Mouse (Mus musculus) MEL (cell line): ENCODE measurements around the gene Ntn3. TPM values are rescaled to one million over a fixed set of nuclear protein-coding genes. Genes with fewer than 3 reads are reported as not detected.

ENCODE experiments used
- DNase-seq: peaks from one replicate; pipeline ENCODE4 v3.0.0; 2011; ENCODE audit warnings: low read depth, low spot score
- H3K27ac ChIP-seq: 2 replicates; pipeline ENCODE4 v1.5.1; 2012; ENCODE audit warnings: low read depth, mild to moderate bottlenecking, control low read depth, low read length, moderate library complexity; ENCODE audit not compliant: control insufficient read depth
- H3K27me3 ChIP-seq, 2 experiments: fragments of 150-350 bp in 1 of 2; sonication (generic) in 1 of 2; 2 replicates each; pipeline ENCODE4 v1.6.1; 2012; ENCODE audit warnings: low read length in 2 of 2, mild to moderate bottlenecking in 2 of 2, improper control_type of control experiment in 1 of 2, moderate library complexity in 1 of 2; ENCODE audit not compliant: insufficient read depth in 2 of 2, control insufficient read depth in 1 of 2
- H3K36me3 ChIP-seq, 2 experiments: 2 replicates each; pipeline ENCODE4 v1.6.1; 2012 to 2014; ENCODE audit warnings: low read length in 2 of 2, improper control_type of control experiment in 1 of 2, inconsistent platforms in 1 of 2, mild to moderate bottlenecking in 1 of 2; ENCODE audit not compliant: insufficient read depth in 2 of 2, control insufficient read depth in 1 of 2
- H3K4me1 ChIP-seq, 2 experiments: fragments of 150-350 bp in 1 of 2; sonication (generic) in 1 of 2; 2 replicates each; pipeline ENCODE4 v1.6.1; 2012; ENCODE audit warnings: low read length in 2 of 2, improper control_type of control experiment in 1 of 2, mild to moderate bottlenecking in 1 of 2; ENCODE audit not compliant: insufficient read depth in 2 of 2, control insufficient read depth in 1 of 2
- H3K4me3 ChIP-seq, 2 experiments: fragments of 150-350 bp in 1 of 2; sonication (generic) in 1 of 2; 2 replicates each; pipeline ENCODE4 v1.5.1; 2012; ENCODE audit warnings: low read depth in 2 of 2, low read length in 2 of 2, mild to moderate bottlenecking in 2 of 2, moderate library complexity in 2 of 2, control low read depth in 1 of 2, improper control_type of control experiment in 1 of 2; ENCODE audit not compliant: control insufficient read depth in 1 of 2, insufficient read depth in 1 of 2
- H3K79me2 ChIP-seq: 2 replicates; pipeline ENCODE4 v1.6.1; 2012; ENCODE audit warnings: mild to moderate bottlenecking, low read length, moderate library complexity; ENCODE audit not compliant: control insufficient read depth, poor library complexity, insufficient read depth
- H3K9ac ChIP-seq: 2 replicates; pipeline ENCODE4 v1.6.1; 2012; ENCODE audit warnings: low read depth, mild to moderate bottlenecking, control low read depth, low read length, moderate library complexity; ENCODE audit not compliant: control insufficient read depth, poor library complexity, severe bottlenecking
- H3K9me3 ChIP-seq: fragments of 150-350 bp; sonication (generic); replicated peaks from 2 replicates; pipeline ENCODE4 v1.6.1; 2012; ENCODE audit warnings: mild to moderate bottlenecking, low read length, improper control_type of control experiment, moderate library complexity; ENCODE audit not compliant: insufficient read depth
- CHD1 ChIP-seq: IDR thresholded peaks from 2 replicates; pipeline ENCODE4 v1.6.1; 2012; ENCODE audit warnings: low read depth, mild to moderate bottlenecking, inconsistent platforms, low read length, improper control_type of control experiment
- CTCF ChIP-seq, 3 experiments: IDR thresholded peaks in 2 of 3; conservative IDR thresholded peaks in 1 of 3; 2 replicates each; pipeline ENCODE4 v1.5.1; 2011 to 2012; ENCODE audit warnings: low read length in 3 of 3, low read depth in 2 of 3, mild to moderate bottlenecking in 2 of 3, improper control_type of control experiment in 1 of 3, inconsistent platforms in 1 of 3, mixed read lengths in 1 of 3, moderate library complexity in 1 of 3; ENCODE audit not compliant: control insufficient read depth in 1 of 3, insufficient read depth in 1 of 3, poor library complexity in 1 of 3, severe bottlenecking in 1 of 3
- EP300 ChIP-seq, 2 experiments: IDR thresholded peaks; 2 replicates each; pipeline ENCODE4 v1.6.1; 2011; ENCODE audit warnings: improper control_type of control experiment in 2 of 2, low read length in 2 of 2, low read depth in 1 of 2, mild to moderate bottlenecking in 1 of 2
- ETS1 ChIP-seq: IDR thresholded peaks from 2 replicates; pipeline ENCODE4 v1.6.1; 2012; ENCODE audit warnings: low read depth, mild to moderate bottlenecking, inconsistent platforms, low read length, improper control_type of control experiment, moderate library complexity
- GABPA ChIP-seq: IDR thresholded peaks from 2 replicates; pipeline ENCODE4 v1.6.1; 2012; ENCODE audit warnings: low read depth, mild to moderate bottlenecking, inconsistent platforms, low read length, improper control_type of control experiment, moderate library complexity
- GATA1 ChIP-seq: IDR thresholded peaks from 2 replicates; pipeline ENCODE4 v1.6.1; 2011; ENCODE audit warnings: low read depth, low read length, improper control_type of control experiment
- JUND ChIP-seq: IDR thresholded peaks from 2 replicates; pipeline ENCODE4 v1.6.1; 2011; ENCODE audit warnings: low read depth, mild to moderate bottlenecking, improper control_type of control experiment, low read length
- KAT2A ChIP-seq: conservative IDR thresholded peaks from 2 replicates; pipeline ENCODE4 v1.6.1; 2012; ENCODE audit warnings: low read depth, low read length, improper control_type of control experiment, inconsistent platforms
- MAFK ChIP-seq: IDR thresholded peaks from 2 replicates; pipeline ENCODE4 v1.6.1; 2011; ENCODE audit warnings: low read depth, mild to moderate bottlenecking, low read length, improper control_type of control experiment, borderline replicate concordance
- MAX ChIP-seq: IDR thresholded peaks from 2 replicates; pipeline ENCODE4 v1.6.1; 2011; ENCODE audit warnings: low read length, improper control_type of control experiment
- MAZ ChIP-seq: IDR thresholded peaks from 2 replicates; pipeline ENCODE4 v1.6.1; 2012; ENCODE audit warnings: low read depth, mild to moderate bottlenecking, inconsistent platforms, low read length, improper control_type of control experiment
- MEF2A ChIP-seq: IDR thresholded peaks from 2 replicates; pipeline ENCODE4 v1.6.1; 2014; ENCODE audit warnings: low read depth, mild to moderate bottlenecking, inconsistent platforms, low read length, improper control_type of control experiment; ENCODE audit not compliant: poor library complexity, insufficient replicate concordance, severe bottlenecking; ENCODE audit errors: extremely low read depth
- MXI1 ChIP-seq: IDR thresholded peaks from 2 replicates; pipeline ENCODE4 v1.6.1; 2011; ENCODE audit warnings: mild to moderate bottlenecking, low read depth, low read length, improper control_type of control experiment
- MYC ChIP-seq: IDR thresholded peaks from 2 replicates; pipeline ENCODE4 v1.6.1; 2011; ENCODE audit warnings: low read depth, mild to moderate bottlenecking, low read length, improper control_type of control experiment, moderate library complexity
- NRF1 ChIP-seq: IDR thresholded peaks from 2 replicates; pipeline ENCODE4 v1.6.1; 2014; ENCODE audit warnings: low read depth, mild to moderate bottlenecking, inconsistent platforms, low read length, improper control_type of control experiment, moderate library complexity; ENCODE audit not compliant: poor library complexity, insufficient read depth, severe bottlenecking
- POLR2A ChIP-seq, 2 experiments: IDR thresholded peaks; 2 replicates each; pipeline ENCODE4 v1.6.1; 2011 to 2012; ENCODE audit warnings: low read length in 2 of 2, mild to moderate bottlenecking in 2 of 2, control low read depth in 1 of 2, improper control_type of control experiment in 1 of 2, low read depth in 1 of 2, moderate library complexity in 1 of 2; ENCODE audit not compliant: control insufficient read depth in 1 of 2, insufficient read depth in 1 of 2, poor library complexity in 1 of 2
- POLR2AphosphoS5 ChIP-seq: IDR thresholded peaks from 2 replicates; pipeline ENCODE4 v1.6.1; 2012; ENCODE audit warnings: low read depth, borderline replicate concordance, mild to moderate bottlenecking, inconsistent platforms, low read length, moderate library complexity, mixed read lengths
- RAD21 ChIP-seq: IDR thresholded peaks from 2 replicates; pipeline ENCODE4 v1.6.1; 2011; ENCODE audit warnings: mild to moderate bottlenecking, low read depth, low read length, improper control_type of control experiment
- RCOR1 ChIP-seq: IDR thresholded peaks from 2 replicates; pipeline ENCODE4 v1.6.1; 2012; ENCODE audit warnings: low read depth, mild to moderate bottlenecking, inconsistent platforms, low read length, improper control_type of control experiment
- SIN3A ChIP-seq: IDR thresholded peaks from 2 replicates; pipeline ENCODE4 v1.6.1; 2012; ENCODE audit warnings: low read length, improper control_type of control experiment, inconsistent platforms
- TAL1 ChIP-seq: IDR thresholded peaks from 2 replicates; pipeline ENCODE4 v1.6.1; 2012; ENCODE audit warnings: mild to moderate bottlenecking, inconsistent platforms, low read length, moderate library complexity, mixed read lengths
- TCF12 ChIP-seq: IDR thresholded peaks from 2 replicates; pipeline ENCODE4 v1.6.1; 2014; ENCODE audit warnings: low read depth, mild to moderate bottlenecking, inconsistent platforms, low read length, improper control_type of control experiment, moderate library complexity
- USF1 ChIP-seq: IDR thresholded peaks from 2 replicates; pipeline ENCODE4 v1.6.1; 2014; ENCODE audit warnings: low read depth, mild to moderate bottlenecking, inconsistent platforms, low read length, improper control_type of control experiment, moderate library complexity
- ZC3H11A ChIP-seq: IDR thresholded peaks from 2 replicates; pipeline ENCODE4 v1.6.1; 2012; ENCODE audit warnings: low read depth, mild to moderate bottlenecking, inconsistent platforms, low read length, improper control_type of control experiment
- ZNF384 ChIP-seq: IDR thresholded peaks from 2 replicates; pipeline ENCODE4 v1.6.1; 2012; ENCODE audit warnings: low read depth, mild to moderate bottlenecking, inconsistent platforms, low read length, improper control_type of control experiment
- polyA plus RNA-seq, 2 experiments: library from polyadenylated mRNA; stranded (reverse) in 1 of 2; unstranded in 1 of 2; fragments of >175 nt in 1 of 2; fragments of >200 nt in 1 of 2; gene quantifications; 2 replicates each; pipeline versions ENCODE4 v1.2.1 to v1.2.4; 2012; ENCODE audit warnings: low replicate concordance in 2 of 2, low read depth in 1 of 2; ENCODE audit not compliant: insufficient read length in 2 of 2, insufficient read depth in 1 of 2, missing spikeins in 1 of 2
- total RNA-seq: library from RNA; depleted of rRNA; stranded (reverse); fragments of 300-350 nt; gene quantifications from 2 replicates; pipeline ENCODE4 v1.2.3, GENCODE M21; 2012

Gene Ntn3
- total and polyA plus RNA-seq, 3 experiments: 2.5 to 2.7 TPM; not detected in 1

- TF ChIP-seq CTCF (IDR thresholded peaks at IDR 0.05 in 2 of 3, conservative IDR thresholded peaks at IDR 0.05 in 1 of 3; ENCODE audit: control insufficient read depth in 1 of 3, insufficient read depth in 1 of 3, low read depth in 2 of 3, low read length in 3 of 3, poor library complexity in 1 of 3, severe bottlenecking in 1 of 3): no peak; a peak in 1 of 6 replicates
- TF ChIP-seq CHD1: no peak
- no peak for TF ChIP-seq ZC3H11A
- no peak for TF ChIP-seq TCF12
- no peak for TF ChIP-seq GATA1
- peak; percentile 96; the same call in 1 of the 2 replicates for TF ChIP-seq NRF1
- TF ChIP-seq ETS1: no peak; the same call in 1 of the 2 replicates
- peak; percentile 84; the same call in 1 of the 2 replicates for TF ChIP-seq MYC
Observed at GRCm38 (mm10) chr17:24205284-24205888, 3.9 kb downstream of the Ntn3 start, which contains the start of gene Tbc1d24 (continued).

DNA sequence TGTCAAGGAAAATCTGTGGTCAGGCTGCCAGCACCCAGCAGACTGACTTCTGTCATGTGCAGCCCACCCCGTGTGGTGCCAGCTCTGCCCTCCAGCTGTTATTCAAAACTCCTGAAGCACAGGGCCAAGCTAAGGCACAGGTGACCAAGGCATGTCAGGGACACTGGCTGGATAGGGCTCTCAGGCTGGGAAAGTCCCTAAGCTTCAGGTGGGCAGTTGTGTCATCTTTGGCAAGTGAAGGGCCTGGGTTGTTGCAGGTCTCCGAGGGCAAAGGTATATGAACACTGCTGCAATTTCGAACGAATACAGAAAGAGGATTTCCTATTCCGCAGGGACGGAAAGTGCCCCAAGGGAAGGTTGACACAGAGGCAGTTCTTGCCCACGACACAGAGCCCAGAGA lies 4.5 kb downstream of the Ntn3 start:
- DNase-seq: peak; percentile 53
- Histone ChIP-seq H3K36me3 (peaks cover 0 to 41% of the 10 kb centered on the region in 2 experiments; a peak in 3 of 4 replicates), H3K9ac (peak overlapping the region; percentile 70), H3K9me3 (no peaks in the 10 kb centered on the region), H3K27me3 (no peaks in the 10 kb centered on the region), H3K4me1 (peaks cover 9 to 58% of the 10 kb centered on the region in 2 experiments), H3K4me3 (peak overlapping the region; percentile 53 to 66)
- TF ChIP-seq MXI1 (peak; percentile 20; the same call in 1 of the 2 replicates), GATA1 (no peak), CHD1 (0 out of 2 replicates have a peak, but pooled peaks have one; percentile 10), TCF12 (no peak)
- TF ChIP-seq, all 39 proteins: peak for 2
- peak overlapping the region; percentile 83 for H3K27ac ChIP-seq
- H3K79me2 ChIP-seq: peaks cover 50% of the 10 kb centered on the region

DNA sequence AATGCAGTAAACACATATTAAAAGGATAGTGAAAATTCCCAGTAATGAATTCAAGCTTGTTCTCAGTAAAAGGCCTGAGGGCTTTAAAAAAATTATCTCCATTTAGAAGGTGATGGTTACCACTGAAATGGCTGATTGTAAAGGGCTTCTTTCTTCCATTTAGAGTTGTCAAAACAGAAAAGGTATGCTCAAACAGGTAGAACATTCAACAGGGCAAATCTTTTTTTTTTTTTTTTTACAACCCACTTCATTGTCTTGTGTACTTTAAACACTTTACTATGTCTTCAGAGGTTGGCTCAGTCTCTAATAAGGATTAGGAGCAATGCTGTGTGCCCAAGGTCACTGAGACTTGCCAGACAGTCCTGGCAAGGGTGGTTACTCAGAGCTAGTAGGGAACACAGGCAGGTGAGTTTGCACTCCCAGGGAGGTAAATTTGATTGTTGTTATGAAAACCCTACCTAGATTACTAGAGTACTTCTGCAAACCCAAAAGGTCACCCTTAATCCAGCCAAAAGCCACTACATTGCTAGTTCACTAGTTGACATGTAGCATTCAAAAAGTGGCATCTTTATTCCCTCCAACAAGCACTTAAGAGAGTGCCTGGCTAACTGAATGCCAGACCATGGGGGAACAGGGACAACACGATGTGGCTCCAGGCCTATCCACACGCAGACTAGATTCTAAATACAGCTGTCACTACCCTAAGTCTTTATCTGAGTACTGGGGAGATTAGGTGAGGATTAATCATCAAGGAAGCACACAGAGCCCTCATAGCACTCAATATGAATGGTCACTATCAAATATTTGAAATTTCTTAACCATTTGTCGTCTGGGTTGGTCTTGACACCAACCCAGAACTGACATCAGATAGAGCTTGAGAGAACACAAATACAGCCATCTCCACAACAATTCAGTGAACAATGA lies 5.5 kb downstream of the Ntn3 start:
- H3K9ac ChIP-seq: peak overlapping the region; percentile 70
- DNase-seq: peak; percentile 55
- no peaks in the 10 kb centered on the region for H3K27me3 ChIP-seq
- H3K36me3 ChIP-seq: peaks cover 0 to 44% of the 10 kb centered on the region in 2 experiments; a peak in 3 of 4 replicates
- H3K79me2 ChIP-seq: peaks cover 50% of the 10 kb centered on the region
- peak overlapping the region; percentile 83 for H3K27ac ChIP-seq
- H3K9me3 ChIP-seq: no peaks in the 10 kb centered on the region
- H3K4me3 ChIP-seq: peak overlapping the region; percentile 53 to 66
- H3K4me1 ChIP-seq: peaks cover 11 to 64% of the 10 kb centered on the region in 2 experiments
- no peak for TF ChIP-seq POLR2AphosphoS5
- TF ChIP-seq JUND: no peak
- TF ChIP-seq SIN3A: peak; percentile 75
- no peak for TF ChIP-seq KAT2A
- TF ChIP-seq MAFK: no peak
- TF ChIP-seq NRF1: no peak; the same call in 1 of the 2 replicates
- TF ChIP-seq ZNF384: peak; percentile 78
- no peak for TF ChIP-seq TAL1
- no peak for TF ChIP-seq MAZ
- no peak for TF ChIP-seq MEF2A
- TF ChIP-seq RCOR1: 0 out of 2 replicates have a peak, but pooled peaks have one; percentile 12
- no peak for TF ChIP-seq USF1
- no peak for TF ChIP-seq GABPA
- TF ChIP-seq POLR2A (IDR thresholded peaks at IDR 0.05; ENCODE audit: control insufficient read depth in 1 of 2, insufficient read depth in 1 of 2, low read depth in 1 of 2, low read length in 2 of 2, poor library complexity in 1 of 2): no peak
- TF ChIP-seq RAD21: no peak
- TF ChIP-seq EP300 (IDR thresholded peaks at IDR 0.05; ENCODE audit: low read depth in 1 of 2, low read length in 2 of 2): peak; percentile 8 to 27; a peak in 1 of 4 replicates
- 0 out of 2 replicates have a peak, but pooled peaks have one; percentile 30 for TF ChIP-seq MAX
